Mouse (Mus musculus) kidney, embryonic 14.5 days (tissue): ENCODE measurements around the gene Cldn3. TPM values are rescaled to one million over a fixed set of nuclear protein-coding genes. Genes with fewer than 3 reads are reported as not detected.

ENCODE experiments used
- ATAC-seq: fragments of 200-750 bp; cut with Nextera tagmentation; 2 replicates; pipeline ENCODE4 v1.8.0; 2017; ENCODE audit warnings: moderate number of reproducible peaks, mild to moderate bottlenecking, moderate TSS enrichment, moderate library complexity; ENCODE audit not compliant: low FRiP score, low TSS enrichment
- H3K27ac ChIP-seq: fragments of 300-500 bp; sonication (generic); 2 replicates; pipeline ENCODE4 v1.5.1; 2014; ENCODE audit warnings: low read depth, mild to moderate bottlenecking, low read length, moderate library complexity, mixed read lengths
- H3K27me3 ChIP-seq: fragments of 300-500 bp; sonication (generic); 2 replicates; pipeline ENCODE4 v1.6.1; 2014; ENCODE audit warnings: mild to moderate bottlenecking, low read length; ENCODE audit not compliant: control insufficient read depth, insufficient read depth
- H3K36me3 ChIP-seq: fragments of 300-500 bp; sonication (generic); 2 replicates; pipeline ENCODE4 v1.6.1; 2014; ENCODE audit warnings: low read length, mixed read lengths; ENCODE audit not compliant: control insufficient read depth, insufficient read depth
- H3K4me1 ChIP-seq: fragments of 300-500 bp; sonication (generic); 2 replicates; pipeline ENCODE4 v1.6.1; 2014; ENCODE audit warnings: low read length, mixed read lengths; ENCODE audit not compliant: control insufficient read depth, insufficient read depth
- H3K4me2 ChIP-seq: fragments of 300-500 bp; sonication (generic); replicated peaks from 2 replicates; pipeline ENCODE4 v1.6.1; 2014; ENCODE audit warnings: low read depth, mild to moderate bottlenecking, low read length
- H3K4me3 ChIP-seq: fragments of 300-500 bp; sonication (generic); 2 replicates; pipeline ENCODE4 v1.5.1; 2014; ENCODE audit warnings: mild to moderate bottlenecking, low read length
- H3K9ac ChIP-seq: fragments of 300-500 bp; sonication (generic); 2 replicates; pipeline ENCODE4 v1.6.1; 2014; ENCODE audit warnings: low read depth, mild to moderate bottlenecking, low read length, moderate library complexity
- H3K9me3 ChIP-seq: fragments of 300-500 bp; sonication (generic); 2 replicates; pipeline ENCODE4 v1.6.1; 2016; ENCODE audit warnings: low read length; ENCODE audit not compliant: control insufficient read depth
- WGBS: fragments of 180-500 bp; shearing (Covaris S2); extraction: QIAGEN DNeasy Blood & Tissue Kit; methylation state at CpG from one replicate; pipeline ENCODE4 v1.1.7; 2014; 5-methylcytosine and 5-hydroxymethylcytosine counted together
- polyA plus RNA-seq: library from polyadenylated mRNA; unstranded; fragments of >200 nt; fragmentation: Nextera tagmentation; extraction: Ambion mirVana; gene quantifications from 2 replicates; pipeline ENCODE4 v1.2.1, GENCODE M21; 2014

Cldn3 gene
- polyA plus RNA-seq, 1 experiment from 2014 or later: 54.7 TPM

DNA sequence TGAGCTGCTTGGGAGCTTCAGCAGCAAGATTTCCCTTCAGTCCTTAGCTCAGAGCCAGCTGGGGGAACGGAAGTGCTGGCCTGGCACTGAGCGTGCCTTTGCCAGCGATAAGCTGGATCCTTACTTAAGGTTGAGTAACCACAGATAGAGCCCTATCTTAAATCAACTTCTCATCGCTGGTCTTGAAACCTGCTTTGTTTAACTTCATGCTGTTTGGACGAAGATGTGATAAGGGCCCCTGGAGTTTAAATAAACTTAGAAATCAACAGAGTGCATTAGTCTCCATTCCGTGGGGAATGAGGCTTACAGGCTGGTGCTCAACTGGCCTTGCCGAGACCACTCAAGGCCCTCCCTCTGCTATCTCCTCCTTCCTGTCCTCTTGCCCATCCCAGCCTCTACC is 11.7 kb upstream of the Cldn3 start:
- no peak for ATAC-seq
- H3K9ac ChIP-seq: no peak overlapping the region
- no peaks in the 10 kb centered on the region for H3K4me1 ChIP-seq
- H3K4me2 ChIP-seq: no peak overlapping the region
- H3K9me3 ChIP-seq: no peaks in the 10 kb centered on the region
- 51% methylated on average over 7 of the region's 7 CpGs for WGBS
- no peak overlapping the region; the same call in 1 of the 2 replicates for H3K27ac ChIP-seq
- no peak overlapping the region for H3K4me3 ChIP-seq
- no peaks in the 10 kb centered on the region for H3K27me3 ChIP-seq
- no peaks in the 10 kb centered on the region for H3K36me3 ChIP-seq

DNA sequence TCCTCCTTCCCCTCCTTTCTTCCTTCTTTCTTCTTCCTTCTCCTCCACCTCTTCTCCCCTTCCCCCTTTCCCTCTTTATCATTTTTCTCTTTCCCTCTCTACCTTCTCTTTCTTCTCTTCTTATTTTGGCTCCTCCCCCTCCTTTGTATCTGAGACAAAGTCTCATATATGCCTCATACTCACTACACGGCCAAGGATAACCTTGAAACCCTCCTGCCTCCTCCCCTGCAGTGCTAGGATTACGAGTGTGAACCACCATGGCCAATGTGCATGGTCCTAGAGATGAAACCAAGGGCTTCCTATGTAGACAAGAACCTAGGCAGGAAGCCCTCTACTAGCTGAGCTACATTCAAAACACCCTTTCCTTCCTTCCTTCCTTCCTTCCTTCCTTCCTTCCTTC is 11.1 kb upstream of the Cldn3 start:
- no peaks in the 10 kb centered on the region for H3K36me3 ChIP-seq
- no peaks in the 10 kb centered on the region for H3K27me3 ChIP-seq
- no peak for ATAC-seq
- no peak overlapping the region for H3K27ac ChIP-seq
- H3K4me3 ChIP-seq: no peak overlapping the region
- H3K4me1 ChIP-seq: no peaks in the 10 kb centered on the region
- no peak overlapping the region for H3K4me2 ChIP-seq
- H3K9ac ChIP-seq: no peak overlapping the region
- H3K9me3 ChIP-seq: no peaks in the 10 kb centered on the region
- WGBS: 49% methylated on average over 2 of the region's 2 CpGs

DNA sequence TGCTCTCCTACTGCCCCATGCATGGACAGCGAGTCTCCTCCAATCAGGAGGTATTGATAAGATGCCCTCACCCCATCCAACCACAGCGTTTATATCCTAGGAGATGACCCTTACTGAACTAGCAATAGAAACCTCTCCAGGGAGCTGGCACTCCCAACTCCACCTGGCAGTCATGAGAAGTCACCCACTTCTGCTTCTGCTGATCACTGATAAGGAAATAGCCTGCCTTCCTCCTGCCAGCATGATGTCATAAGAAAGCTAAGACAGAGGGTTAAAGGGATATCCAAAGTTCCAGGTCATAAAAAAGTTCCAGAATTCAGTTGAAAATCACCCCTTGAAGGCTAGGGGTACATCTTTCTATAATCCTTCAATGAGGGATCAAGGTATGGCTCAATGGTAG is 9.8 kb upstream of the Cldn3 start:
- Histone ChIP-seq H3K36me3 (no peaks in the 10 kb centered on the region), H3K4me2 (no peak overlapping the region), H3K27ac (no peak overlapping the region), H3K9me3 (no peaks in the 10 kb centered on the region), H3K4me1 (no peaks in the 10 kb centered on the region), H3K9ac (no peak overlapping the region), H3K4me3 (no peak overlapping the region), H3K27me3 (no peaks in the 10 kb centered on the region)
- no peak for ATAC-seq
- 88% methylated on average over 2 of the region's 2 CpGs for WGBS

DNA sequence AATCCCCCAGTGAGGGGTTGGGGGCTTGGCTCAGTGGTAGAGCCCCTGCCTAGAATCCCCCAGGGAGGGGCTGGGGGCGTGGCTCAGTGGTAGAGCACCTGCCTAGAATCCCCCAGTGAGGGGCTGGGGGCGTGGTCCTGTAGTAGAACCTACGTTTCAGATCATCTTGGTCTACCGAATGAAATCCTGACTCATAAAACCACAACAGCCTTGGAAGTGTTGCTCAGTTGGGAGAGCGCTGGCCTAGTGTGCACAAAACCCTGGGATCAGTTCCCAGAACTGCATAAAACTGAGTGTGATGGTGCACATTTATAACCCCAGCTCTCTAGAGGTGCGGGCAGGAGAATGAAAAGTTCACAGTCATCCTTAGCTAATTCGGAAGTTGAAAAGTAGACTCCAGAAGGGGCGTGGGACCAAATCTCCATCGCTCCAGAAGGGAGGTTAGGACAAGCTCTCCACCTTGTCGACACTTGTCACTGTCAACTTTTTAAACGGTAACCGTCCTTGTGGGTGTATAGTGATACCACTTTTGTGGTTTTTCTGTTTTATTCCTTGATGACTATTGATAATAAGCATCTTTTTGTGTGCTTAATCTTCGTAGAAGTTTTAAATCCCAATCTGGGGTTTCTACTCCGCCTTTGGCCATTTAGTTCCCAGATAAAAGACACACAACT is 9.3 kb upstream of the Cldn3 start:
- H3K9ac ChIP-seq: no peak overlapping the region
- H3K27ac ChIP-seq: no peak overlapping the region
- H3K9me3 ChIP-seq: no peaks in the 10 kb centered on the region
- H3K27me3 ChIP-seq: no peaks in the 10 kb centered on the region
- H3K4me1 ChIP-seq: no peaks in the 10 kb centered on the region
- WGBS: 86% methylated on average over 14 of the region's 14 CpGs
- ATAC-seq: no peak
- no peak overlapping the region for H3K4me2 ChIP-seq
- H3K36me3 ChIP-seq: no peaks in the 10 kb centered on the region
- no peak overlapping the region for H3K4me3 ChIP-seq

DNA sequence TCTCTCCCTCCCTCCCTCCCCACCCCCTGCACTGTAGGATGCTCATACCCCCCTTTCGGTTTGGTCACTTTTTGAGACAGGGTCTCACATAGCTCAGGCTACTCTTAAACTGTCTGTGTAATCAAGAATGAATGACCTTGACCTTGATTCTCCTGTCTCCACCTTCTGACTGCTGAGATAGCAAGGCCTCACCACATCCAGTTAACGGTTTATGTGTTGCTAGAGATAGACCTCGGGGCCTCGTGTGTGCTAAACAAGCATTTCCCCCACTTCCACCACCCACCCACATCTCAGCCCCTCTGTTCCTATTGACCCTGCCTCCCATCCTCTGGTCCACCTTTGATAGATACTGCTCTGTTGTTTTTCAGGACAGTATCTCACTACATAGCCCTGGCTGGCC is 8.2 kb upstream of the Cldn3 start:
- H3K27ac ChIP-seq: no peak overlapping the region
- H3K4me3 ChIP-seq: no peak overlapping the region
- no peaks in the 10 kb centered on the region for H3K4me1 ChIP-seq
- H3K27me3 ChIP-seq: no peaks in the 10 kb centered on the region
- H3K36me3 ChIP-seq: no peaks in the 10 kb centered on the region
- 73% methylated on average over 4 of the region's 4 CpGs for WGBS
- H3K9me3 ChIP-seq: no peaks in the 10 kb centered on the region
- no peak for ATAC-seq
- H3K9ac ChIP-seq: no peak overlapping the region
- H3K4me2 ChIP-seq: no peak overlapping the region

DNA sequence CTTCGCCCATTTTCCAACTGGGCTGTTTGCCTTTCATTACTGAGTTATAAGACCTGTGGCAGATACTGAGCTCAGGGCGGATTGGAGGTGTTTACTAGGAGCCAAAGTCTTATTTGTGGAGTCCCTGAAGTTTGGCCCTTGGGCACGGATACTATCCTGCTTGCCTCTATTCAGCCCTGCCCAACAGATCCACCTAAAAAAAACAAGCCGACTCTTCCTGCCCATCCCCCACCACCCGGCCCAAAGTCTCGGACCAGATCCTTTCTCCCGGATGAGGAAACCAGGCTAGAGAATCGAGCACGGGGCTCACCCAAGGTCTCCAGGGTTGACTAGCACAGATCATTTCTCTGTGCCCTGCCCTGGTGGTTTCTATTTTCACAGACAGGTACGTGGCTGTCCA is 4.9 kb upstream of the Cldn3 start:
- Histone ChIP-seq H3K9me3 (no peaks in the 10 kb centered on the region), H3K4me1 (peaks cover 10% of the 10 kb centered on the region), H3K4me3 (no peak overlapping the region), H3K9ac (no peak overlapping the region), H3K36me3 (no peaks in the 10 kb centered on the region), H3K27me3 (peaks cover 22% of the 10 kb centered on the region), H3K4me2 (no peak overlapping the region), H3K27ac (no peak overlapping the region)
- WGBS: 68% methylated on average over 10 of the region's 10 CpGs
- ATAC-seq: no peak

DNA sequence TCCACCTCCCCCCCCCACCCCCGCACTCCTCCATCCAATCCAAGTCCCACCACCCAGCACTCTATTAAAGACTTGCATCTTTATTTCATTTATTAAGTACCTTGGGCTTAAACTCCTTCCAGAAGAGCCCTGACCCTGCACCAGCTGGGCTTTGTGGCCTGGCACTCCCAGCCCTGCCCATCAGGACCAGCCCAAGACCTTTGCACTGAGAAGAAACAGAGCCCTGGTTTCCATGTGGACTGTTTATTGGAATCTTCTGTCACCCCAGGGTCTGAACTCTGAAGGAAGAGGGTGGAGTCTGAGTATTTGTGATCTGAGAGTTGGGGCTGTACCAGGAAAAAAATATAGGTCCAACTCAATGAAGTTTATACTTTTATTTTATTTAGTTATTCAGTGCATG is 2.9 kb upstream of the Cldn3 start:
- Histone ChIP-seq H3K27ac (no peak overlapping the region), H3K4me3 (no peak overlapping the region), H3K9ac (no peak overlapping the region), H3K4me2 (no peak overlapping the region), H3K4me1 (peaks cover 14% of the 10 kb centered on the region), H3K27me3 (peaks cover 42% of the 10 kb centered on the region), H3K36me3 (no peaks in the 10 kb centered on the region), H3K9me3 (no peaks in the 10 kb centered on the region)
- no peak for ATAC-seq
- WGBS: 93% methylated on average over 1 of the region's 1 CpGs

DNA sequence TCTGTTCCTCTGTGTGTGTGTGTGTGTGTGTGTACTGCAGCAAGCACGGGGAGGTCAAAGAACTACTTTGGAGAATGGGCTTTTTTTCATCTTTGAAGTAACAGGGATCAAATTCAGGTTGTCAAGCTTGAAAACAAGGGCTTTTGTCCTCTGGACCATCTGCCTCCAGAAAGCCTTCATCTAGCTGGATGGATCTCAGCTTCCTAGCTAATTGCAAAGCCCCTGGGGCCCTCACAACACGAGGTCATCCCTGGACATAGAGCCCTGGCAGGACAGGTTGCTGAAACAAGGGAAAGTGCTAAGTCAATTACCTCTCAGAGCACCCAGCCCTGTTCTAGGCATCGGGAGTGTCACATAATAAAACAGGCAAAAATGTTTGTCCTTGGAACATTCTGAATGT is 2.2 kb upstream of the Cldn3 start:
- Histone ChIP-seq H3K4me2 (no peak overlapping the region), H3K4me1 (peaks cover 14% of the 10 kb centered on the region), H3K27me3 (peaks cover 42% of the 10 kb centered on the region), H3K36me3 (no peaks in the 10 kb centered on the region), H3K4me3 (no peak overlapping the region), H3K9me3 (no peaks in the 10 kb centered on the region), H3K9ac (no peak overlapping the region), H3K27ac (no peak overlapping the region; the same call in 1 of the 2 replicates)
- 11% methylated on average over 3 of the region's 3 CpGs for WGBS
- no peak for ATAC-seq

DNA sequence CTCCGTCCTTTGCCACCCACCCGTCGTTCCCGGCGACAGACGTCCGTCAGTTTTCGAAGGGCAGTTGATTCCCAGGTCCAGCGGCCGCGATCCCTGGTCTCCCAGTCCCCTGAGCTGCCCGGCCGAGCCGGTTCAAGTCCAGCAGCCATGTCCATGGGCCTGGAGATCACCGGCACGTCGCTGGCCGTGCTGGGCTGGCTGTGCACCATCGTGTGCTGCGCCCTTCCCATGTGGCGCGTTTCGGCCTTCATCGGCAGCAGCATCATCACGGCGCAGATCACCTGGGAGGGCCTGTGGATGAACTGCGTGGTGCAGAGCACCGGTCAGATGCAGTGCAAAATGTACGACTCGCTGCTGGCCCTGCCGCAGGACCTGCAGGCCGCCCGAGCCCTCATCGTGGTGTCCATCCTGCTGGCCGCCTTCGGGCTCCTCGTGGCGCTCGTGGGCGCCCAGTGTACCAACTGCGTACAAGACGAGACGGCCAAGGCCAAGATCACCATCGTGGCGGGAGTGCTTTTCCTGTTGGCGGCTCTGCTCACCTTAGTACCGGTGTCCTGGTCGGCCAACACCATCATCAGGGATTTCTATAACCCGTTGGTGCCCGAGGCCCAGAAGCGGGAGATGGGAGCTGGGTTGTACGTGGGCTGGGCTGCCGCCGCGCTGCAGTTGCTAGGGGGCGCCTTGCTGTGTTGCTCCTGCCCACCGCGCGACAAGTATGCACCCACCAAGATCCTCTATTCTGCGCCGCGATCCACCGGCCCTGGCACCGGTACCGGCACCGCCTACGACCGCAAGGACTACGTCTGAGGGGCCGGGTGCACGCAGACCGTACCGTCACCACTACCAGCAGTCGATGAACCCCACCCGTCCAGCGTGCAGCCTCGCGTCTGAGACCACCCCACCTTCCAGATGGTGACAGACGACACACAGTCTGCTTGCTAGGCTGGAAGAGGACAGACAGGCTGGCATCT is 569 bp downstream of the Cldn3 start:
- 3% methylated on average over 79 of the region's 79 CpGs for WGBS
- H3K9ac ChIP-seq: peak overlapping the region; percentile 57
- peak overlapping the region; percentile 47 for H3K4me2 ChIP-seq
- H3K4me3 ChIP-seq: peak overlapping the region; percentile 41
- H3K36me3 ChIP-seq: no peaks in the 10 kb centered on the region
- peaks cover 14% of the 10 kb centered on the region for H3K4me1 ChIP-seq
- H3K27me3 ChIP-seq: peaks cover 42% of the 10 kb centered on the region
- no peaks in the 10 kb centered on the region for H3K9me3 ChIP-seq
- peak overlapping the region; percentile 78 for H3K27ac ChIP-seq
- peak; percentile 30; the same call in 1 of the 2 replicates for ATAC-seq
